Mouse (Mus musculus) stomach, postnatal 0 days (tissue): Measurements from ENCODE around the gene Ptcra.

Experiments
- CTCF ChIP-seq: IDR thresholded peaks from 2 replicates; pipeline ENCODE4 v1.5.1; 2016; ENCODE audit warnings: antibody characterized with exemption, low read depth, mild to moderate bottlenecking, moderate library complexity
- EP300 ChIP-seq: optimal IDR thresholded peaks from 2 replicates; pipeline ENCODE3; 2016; ENCODE audit warnings: antibody characterized with exemption

DNA sequence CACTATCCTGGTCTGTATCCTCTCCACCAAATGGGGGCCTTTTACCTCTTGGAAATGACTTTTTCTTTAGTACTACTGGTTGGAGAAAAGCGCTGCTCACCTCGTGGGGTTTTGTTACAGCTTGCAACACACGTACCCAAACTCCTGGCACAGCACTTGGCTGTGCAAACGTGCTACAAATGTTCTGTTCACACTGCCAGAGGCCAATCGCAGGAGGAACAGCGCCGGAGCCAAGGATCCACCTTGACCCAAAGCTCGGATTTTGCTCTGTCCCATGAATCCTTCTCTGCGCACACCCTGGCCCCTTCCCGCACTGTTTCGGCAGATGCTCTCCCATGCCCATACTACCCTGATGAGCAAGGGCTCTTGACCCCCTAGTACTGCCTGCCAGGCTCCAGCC lies 35.0 kb downstream of the Ptcra start:
- TF ChIP-seq CTCF (no peak), EP300 (no peak)
